Mouse (Mus musculus): ENCODE measurements around the gene Ust. TPM values are rescaled to one million over a fixed set of nuclear protein-coding genes. Genes with fewer than 3 reads are reported as not detected.

Gene Ust
- polyA plus RNA-seq, 1 experiment from 2014 or later: 4.5 TPM

- WGBS: 80% methylated on average over 2 of the region's 2 CpGs
Observed at GRCm38 (mm10) chr10:8174697-8175096, 343.9 kb downstream of the Ust start.

GRCm38 (mm10) chr10:8174230-8174629, 344.4 kb downstream of the Ust start:
- Histone ChIP-seq H3K27me3 (replicated peaks) (no peaks in the 10 kb centered on the region), H3K9me3 (no peaks in the 10 kb centered on the region; the same call in 1 of the 2 replicates), H3K4me2 (no peak overlapping the region), H3K4me3 (no peak overlapping the region), H3K9ac (no peak overlapping the region), H3K36me3 (replicated peaks) (no peaks in the 10 kb centered on the region), H3K27ac (no peak overlapping the region), H3K4me1 (peaks cover 17% of the 10 kb centered on the region)
- WGBS: 32% methylated on average over 7 of the region's 7 CpGs
- peak; percentile 70; the same call in 1 of the 2 replicates for ATAC-seq (replicated peaks)

More at GRCm38 (mm10) chr10:8174697-8175096, 343.9 kb downstream of the Ust start:
- ATAC-seq (replicated peaks): no peak
- Histone ChIP-seq H3K9ac (no peak overlapping the region), H3K9me3 (no peaks in the 10 kb centered on the region), H3K36me3 (replicated peaks) (no peaks in the 10 kb centered on the region), H3K4me3 (no peak overlapping the region), H3K27me3 (replicated peaks) (no peaks in the 10 kb centered on the region), H3K4me1 (peaks cover 17% of the 10 kb centered on the region), H3K4me2 (no peak overlapping the region), H3K27ac (no peak overlapping the region)

GRCm38 (mm10) chr10:8173032-8173431, 345.6 kb downstream of the Ust start:
- ATAC-seq (replicated peaks): no peak
- 75% methylated on average over 3 of the region's 3 CpGs for WGBS

GRCm38 (mm10) chr10:8171556-8171955, 347.1 kb downstream of the Ust start:
- 93% methylated on average over 11 of the region's 11 CpGs for WGBS
- ATAC-seq (replicated peaks): no peak
- no peak overlapping the region for H3K4me2 ChIP-seq
- H3K4me1 ChIP-seq: peaks cover 11% of the 10 kb centered on the region
- H3K36me3 ChIP-seq (replicated peaks): no peaks in the 10 kb centered on the region
- no peak overlapping the region for H3K9ac ChIP-seq
- H3K4me3 ChIP-seq: no peak overlapping the region
- H3K27me3 ChIP-seq (replicated peaks): no peaks in the 10 kb centered on the region
- H3K9me3 ChIP-seq: peaks cover 6% of the 10 kb centered on the region
- no peak overlapping the region for H3K27ac ChIP-seq

More at GRCm38 (mm10) chr10:8173032-8173431, 345.6 kb downstream of the Ust start:
- peaks cover 17% of the 10 kb centered on the region for H3K4me1 ChIP-seq
- H3K9me3 ChIP-seq: peaks cover 6% of the 10 kb centered on the region
- no peak overlapping the region for H3K4me2 ChIP-seq
- H3K4me3 ChIP-seq: no peak overlapping the region
- no peaks in the 10 kb centered on the region for H3K27me3 ChIP-seq (replicated peaks)
- no peak overlapping the region for H3K27ac ChIP-seq
- no peak overlapping the region for H3K9ac ChIP-seq
- no peaks in the 10 kb centered on the region for H3K36me3 ChIP-seq (replicated peaks)
